Mouse (Mus musculus) embryonic fibroblast, embryonic 13.5 days (primary cell): ENCODE results near the gene 2210017I01Rik. TPM values are rescaled to one million over a fixed set of nuclear protein-coding genes. Genes with fewer than 3 reads are reported as not detected.

Experiments
- H3K27ac ChIP-seq: 2 replicates; pipeline ENCODE4 v1.5.1; 2012; ENCODE audit warnings: low read length, control low read depth, inconsistent platforms; ENCODE audit not compliant: insufficient read depth
- H3K4me1 ChIP-seq: 2 replicates; pipeline ENCODE4 v1.6.1; 2011; ENCODE audit warnings: low read length; ENCODE audit not compliant: control insufficient read depth, insufficient read depth
- H3K4me3 ChIP-seq: 2 replicates; pipeline ENCODE4 v1.5.1; 2011; ENCODE audit warnings: mild to moderate bottlenecking, control low read depth, low read length; ENCODE audit not compliant: insufficient read depth
- CTCF ChIP-seq: IDR thresholded peaks from 2 replicates; pipeline ENCODE4 v1.5.1; 2011; ENCODE audit warnings: mild to moderate bottlenecking, control low read depth, low read length, moderate library complexity, borderline replicate concordance; ENCODE audit not compliant: insufficient read depth
- POLR2A ChIP-seq: IDR thresholded peaks from 2 replicates; pipeline ENCODE4 v1.6.1; 2011; ENCODE audit warnings: low read depth, mild to moderate bottlenecking, control low read depth, low read length, moderate library complexity
- polyA plus RNA-seq: library from polyadenylated mRNA; stranded (reverse); fragments of >200 nt; gene quantifications from 2 replicates; pipeline ENCODE4 v1.2.4, GENCODE M21; 2011; ENCODE audit warnings: low read depth; ENCODE audit not compliant: missing spikeins, insufficient read length

Gene 2210017I01Rik
- polyA plus RNA-seq, 1 experiment, result not detected

DNA sequence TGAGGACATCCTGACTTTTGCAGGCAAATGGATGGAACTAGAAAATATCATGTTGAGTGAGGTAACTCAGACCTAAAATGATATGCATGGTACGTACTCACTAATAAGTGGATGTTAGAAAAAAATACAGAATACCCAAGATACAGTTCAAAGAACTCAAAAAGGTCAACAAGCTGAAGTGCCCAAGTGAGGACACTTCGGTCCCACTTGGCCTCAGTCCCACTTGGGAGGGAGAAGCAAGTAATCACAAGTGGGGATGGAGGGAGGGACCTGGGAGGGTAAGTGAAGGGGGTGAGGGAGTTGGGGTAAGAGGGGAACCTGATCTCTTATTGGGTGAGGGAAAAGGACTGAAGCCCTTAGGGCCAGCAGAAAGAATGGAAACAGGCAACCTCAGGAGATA is 38.5 kb downstream of the 2210017I01Rik start:
- TF ChIP-seq POLR2A (no peak), CTCF (no peak)
- Histone ChIP-seq H3K4me1 (no peaks in the 10 kb centered on the region), H3K4me3 (no peak overlapping the region), H3K27ac (no peak overlapping the region)

DNA sequence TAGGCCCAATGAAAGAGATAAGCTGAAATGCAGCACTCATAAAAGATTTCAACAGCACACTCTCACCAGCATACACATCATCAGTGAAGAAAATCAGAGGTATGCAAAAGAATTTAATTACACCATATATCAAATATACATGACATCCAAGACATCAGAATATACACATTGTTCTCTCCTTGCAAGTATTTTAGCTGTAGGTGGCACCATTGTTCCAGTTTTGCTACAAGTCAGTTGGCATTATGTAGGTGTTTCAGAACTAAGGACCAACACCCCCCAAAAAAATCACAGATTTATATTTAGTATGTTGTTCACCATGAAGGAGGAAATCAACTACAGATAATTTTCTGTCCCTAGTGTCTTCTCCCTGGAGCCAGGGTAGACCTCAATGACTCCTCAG is 41.9 kb downstream of the 2210017I01Rik start:
- TF ChIP-seq POLR2A (no peak), CTCF (no peak)
- no peak overlapping the region for H3K27ac ChIP-seq
- no peak overlapping the region for H3K4me3 ChIP-seq
- H3K4me1 ChIP-seq, result no peaks in the 10 kb centered on the region

Other genes starting within 250 kb of the 2210017I01Rik start
- not detected in 2 replicates for gene Sprr2f, start 242.3 kb downstream of the 2210017I01Rik start, polyA plus RNA-seq
- gene Sprr2h, start 221.8 kb downstream of the 2210017I01Rik start, polyA plus RNA-seq, result not detected in 2 replicates
- not detected in 2 replicates for gene Sprr2i, start 199.5 kb downstream of the 2210017I01Rik start, polyA plus RNA-seq
- gene Sprr2j-ps, start 189.4 kb downstream of the 2210017I01Rik start, polyA plus RNA-seq, result not detected in 2 replicates
- gene Gm9774, start 178.1 kb downstream of the 2210017I01Rik start, polyA plus RNA-seq, result 25.6 and 29.8 TPM in 2 replicates
- gene Sprr2k, start 174.9 kb downstream of the 2210017I01Rik start, polyA plus RNA-seq, result 13.2 and 40.5 TPM in 2 replicates
- gene Sprr1b, start 168.7 kb downstream of the 2210017I01Rik start, polyA plus RNA-seq, result not detected in 2 replicates
- 0.42 TPM in 1 of 2 replicates, not detected in the other for gene Sprr3, start 148.8 kb downstream of the 2210017I01Rik start, polyA plus RNA-seq
- gene Sprr1a, start 121.6 kb downstream of the 2210017I01Rik start, polyA plus RNA-seq, result 1.7 TPM in 1 of 2 replicates, not detected in the other
- gene Sprr4, start 107.0 kb downstream of the 2210017I01Rik start, polyA plus RNA-seq, result not detected in 2 replicates
- gene 2310046K23Rik, start 73.0 kb downstream of the 2210017I01Rik start, polyA plus RNA-seq, result not detected in 2 replicates
- gene Ivl, start 33.8 kb downstream of the 2210017I01Rik start, polyA plus RNA-seq, result 0.25 TPM in 1 of 2 replicates, not detected in the other
- not detected in 2 replicates for gene Smcp, start 18.5 kb downstream of the 2210017I01Rik start, polyA plus RNA-seq
- gene Lce6a, start 14.2 kb upstream of the 2210017I01Rik start, polyA plus RNA-seq, result not detected in 2 replicates
- gene Lce1a1, start 40.8 kb upstream of the 2210017I01Rik start, polyA plus RNA-seq, result not detected in 2 replicates
- not detected in 2 replicates for gene Lce1b, start 49.4 kb upstream of the 2210017I01Rik start, polyA plus RNA-seq
- gene Lce1a2, start 62.8 kb upstream of the 2210017I01Rik start, polyA plus RNA-seq, result not detected in 2 replicates
- gene Lce1c, start 71.8 kb upstream of the 2210017I01Rik start, polyA plus RNA-seq, result not detected in 2 replicates
- gene Lce1d, start 79.7 kb upstream of the 2210017I01Rik start, polyA plus RNA-seq, result not detected in 2 replicates
- gene Lce1e, start 101.6 kb upstream of the 2210017I01Rik start, polyA plus RNA-seq, result not detected in 2 replicates
- not detected in 2 replicates for gene Lce1f, start 112.9 kb upstream of the 2210017I01Rik start, polyA plus RNA-seq
- not detected in 2 replicates for gene Gm38119, start 131.6 kb upstream of the 2210017I01Rik start, polyA plus RNA-seq
- gene Lce1g, start 144.8 kb upstream of the 2210017I01Rik start, polyA plus RNA-seq, result not detected in 2 replicates
- gene Lce1h, start 157.6 kb upstream of the 2210017I01Rik start, polyA plus RNA-seq, result not detected in 2 replicates
- gene Lce1i, start 171.4 kb upstream of the 2210017I01Rik start, polyA plus RNA-seq, result not detected in 2 replicates
- gene Lce1j, start 183.0 kb upstream of the 2210017I01Rik start, polyA plus RNA-seq, result not detected in 2 replicates
- not detected in 2 replicates for gene Lce1k, start 200.4 kb upstream of the 2210017I01Rik start, polyA plus RNA-seq
- not detected in 2 replicates for gene Kprp, start 219.8 kb upstream of the 2210017I01Rik start, polyA plus RNA-seq
- gene Lce1l, start 243.8 kb upstream of the 2210017I01Rik start, polyA plus RNA-seq, result not detected in 2 replicates